Mouse (Mus musculus) limb, embryonic 14.5 days (tissue): ENCODE data around the gene Six2. TPM values are rescaled to one million over a fixed set of nuclear protein-coding genes. Genes with fewer than 3 reads are reported as not detected.

ENCODE experiments used
- ATAC-seq: fragments of 200-750 bp; cut with Nextera tagmentation; 2 replicates; pipeline ENCODE4 v1.8.0; 2017; ENCODE audit warnings: low read depth, moderate number of reproducible peaks, moderate TSS enrichment; ENCODE audit not compliant: low FRiP score
- DNase-seq: peaks from one replicate; pipeline ENCODE4 v3.0.0-alpha.2; 2015; ENCODE audit warnings: low spot score
- H3K27ac ChIP-seq: fragments of 300-500 bp; sonication (generic); replicated peaks from 2 replicates; pipeline ENCODE4 v1.5.1; 2014; ENCODE audit warnings: low read depth, mild to moderate bottlenecking, low read length, moderate library complexity, mixed read lengths
- H3K27me3 ChIP-seq: fragments of 300-500 bp; sonication (generic); 2 replicates; pipeline ENCODE4 v1.6.1; 2014; ENCODE audit warnings: low read length, mixed read lengths; ENCODE audit not compliant: control insufficient read depth, insufficient read depth
- H3K36me3 ChIP-seq: fragments of 300-500 bp; sonication (generic); 2 replicates; pipeline ENCODE4 v1.6.1; 2014; ENCODE audit warnings: mild to moderate bottlenecking, low read length, moderate library complexity, mixed read lengths; ENCODE audit not compliant: control insufficient read depth, insufficient read depth
- H3K4me1 ChIP-seq: fragments of 300-500 bp; sonication (generic); 2 replicates; pipeline ENCODE4 v1.6.1; 2014; ENCODE audit warnings: antibody characterized with exemption, low read length, mixed read lengths; ENCODE audit not compliant: control insufficient read depth, insufficient read depth
- H3K4me2 ChIP-seq: fragments of 300-500 bp; sonication (generic); replicated peaks from 2 replicates; pipeline ENCODE4 v1.6.1; 2014; ENCODE audit warnings: low read depth, mild to moderate bottlenecking, low read length, moderate library complexity; ENCODE audit not compliant: severe bottlenecking
- H3K4me3 ChIP-seq: fragments of 300-500 bp; sonication (generic); replicated peaks from 2 replicates; pipeline ENCODE4 v1.5.1; 2014; ENCODE audit warnings: low read length
- H3K9ac ChIP-seq: fragments of 300-500 bp; sonication (generic); 2 replicates; pipeline ENCODE4 v1.6.1; 2014; ENCODE audit warnings: mild to moderate bottlenecking, low read depth, low read length, moderate library complexity; ENCODE audit not compliant: severe bottlenecking
- H3K9me3 ChIP-seq: fragments of 300-500 bp; sonication (generic); 2 replicates; pipeline ENCODE4 v1.6.1; 2016; ENCODE audit warnings: low read length; ENCODE audit not compliant: control insufficient read depth
- POLR2A ChIP-seq: fragments of 200-500 bp; IDR thresholded peaks from 2 replicates; pipeline ENCODE4 v1.8.0; 2012; ENCODE audit warnings: inconsistent platforms, mild to moderate bottlenecking, moderate library complexity, borderline replicate concordance; ENCODE audit not compliant: insufficient read depth, insufficient read length; ENCODE audit errors: extremely low read depth
- WGBS: fragments of 180-500 bp; shearing (Covaris S2); extraction: QIAGEN DNeasy Blood & Tissue Kit; methylation state at CpG from one replicate; pipeline ENCODE4 v1.1.7; 2014; 5-methylcytosine and 5-hydroxymethylcytosine counted together
- polyA plus RNA-seq, 2 experiments: library from polyadenylated mRNA; depleted of rRNA in 1 of 2; stranded (reverse) in 1 of 2; unstranded in 1 of 2; fragments of >200 nt; fragmentation: Nextera tagmentation in 1 of 2; extraction: Ambion mirVana in 1 of 2; gene quantifications; 2 replicates each; pipeline versions ENCODE4 v1.2.1 to v1.2.3; 2012 to 2014

Six2 gene
- polyA plus RNA-seq, 2 experiments: 7.7 to 30.0 TPM

GRCm38 (mm10) chr17:85693101-85693500, 5.0 kb upstream of the Six2 start:
- no peak for TF ChIP-seq POLR2A
- 4% methylated on average over 8 of the region's 9 CpGs for WGBS
- peaks cover 53% of the 10 kb centered on the region for H3K27me3 ChIP-seq
- 0 out of 2 replicates have a peak overlapping the region, but pooled peaks have one; percentile 22 for H3K4me3 ChIP-seq
- H3K4me2 ChIP-seq: peak overlapping the region; percentile 40
- no peak for ATAC-seq
- DNase-seq: no peak
- peaks cover 14% of the 10 kb centered on the region; the same call in 1 of the 2 replicates for H3K4me1 ChIP-seq
- H3K27ac ChIP-seq: no peak overlapping the region; the same call in 1 of the 2 replicates
- 0 out of 2 replicates have a peak overlapping the region, but pooled peaks have one; percentile 41 for H3K9ac ChIP-seq
- no peaks in the 10 kb centered on the region for H3K36me3 ChIP-seq
- H3K9me3 ChIP-seq: no peaks in the 10 kb centered on the region

- Histone ChIP-seq H3K9me3 (no peaks in the 10 kb centered on the region), H3K9ac (peak overlapping the region; percentile 41), H3K27me3 (peaks cover 54% of the 10 kb centered on the region), H3K4me2 (peak overlapping the region; percentile 40), H3K4me1 (peaks cover 14% of the 10 kb centered on the region; the same call in 1 of the 2 replicates), H3K36me3 (no peaks in the 10 kb centered on the region), H3K27ac (no peak overlapping the region), H3K4me3 (peak overlapping the region; percentile 22)
- no peak for TF ChIP-seq POLR2A
- 3% methylated on average over 23 of the region's 23 CpGs for WGBS
- DNase-seq (no peak), ATAC-seq (no peak)
Measured at GRCm38 (mm10) chr17:85692594-85692993, 4.5 kb upstream of the Six2 start.

DNA sequence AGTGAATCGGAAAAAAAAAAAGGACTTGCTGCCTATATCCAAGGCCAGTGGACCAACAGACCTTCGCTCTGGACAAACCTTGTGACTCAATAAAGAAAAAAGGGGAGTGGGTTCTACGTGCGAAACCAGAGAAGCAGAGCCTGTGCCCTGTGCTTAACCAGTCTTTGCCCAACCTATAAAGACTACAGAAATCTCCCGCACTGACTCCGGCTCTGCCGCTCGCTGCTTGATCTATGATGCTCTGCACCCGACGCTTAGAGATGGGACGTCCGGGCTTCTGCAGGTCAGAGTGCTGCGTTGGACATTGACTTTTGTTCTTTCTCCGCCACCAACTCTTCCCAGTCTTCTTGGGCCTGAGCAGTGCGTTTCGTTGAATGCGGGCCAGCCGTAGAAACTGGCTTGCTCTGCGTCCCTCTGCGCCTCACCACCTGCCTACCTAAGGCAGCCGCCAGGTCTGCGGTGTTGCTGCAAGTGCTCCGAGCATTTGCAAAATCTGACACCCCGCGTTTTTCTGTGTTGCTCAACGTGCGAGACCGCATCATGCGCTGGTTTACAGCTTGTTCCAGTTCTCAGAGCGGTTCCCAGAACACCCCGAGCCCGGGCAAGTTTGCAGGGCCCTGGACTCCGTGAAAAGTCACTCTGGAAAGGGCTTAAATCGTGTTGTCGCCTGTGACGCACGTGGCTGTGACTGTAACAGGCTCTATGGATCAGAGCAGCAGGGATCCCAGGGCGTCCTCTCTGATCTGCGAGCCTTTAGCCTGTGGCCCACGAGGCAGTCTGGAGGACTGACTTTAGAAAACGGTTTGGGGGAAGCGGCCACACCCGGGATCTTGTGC, 3.8 kb upstream of the Six2 start:
- no peak overlapping the region for H3K27ac ChIP-seq
- H3K9ac ChIP-seq: peak overlapping the region; percentile 41
- 6% methylated on average over 43 of the region's 43 CpGs for WGBS

DNA sequence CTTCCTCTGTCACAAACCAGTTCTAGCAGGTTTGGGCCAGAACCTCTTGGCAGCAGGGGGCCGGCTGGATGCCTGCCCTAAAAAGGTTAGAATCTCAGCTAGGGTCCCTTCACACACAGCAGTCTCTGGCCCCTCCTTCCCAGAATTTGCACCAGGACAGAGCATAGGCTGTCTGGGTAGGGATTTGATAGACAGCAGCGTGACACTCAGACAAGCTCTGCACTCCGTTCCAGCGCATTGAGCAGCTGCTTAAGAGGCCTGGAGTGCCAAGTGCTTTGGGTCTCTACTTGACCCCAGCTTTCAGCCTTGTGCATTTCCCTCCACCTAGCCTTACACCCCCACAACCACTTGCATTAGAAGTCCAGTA, 2.9 kb upstream of the Six2 start:
- TF ChIP-seq POLR2A: no peak
- DNase-seq: no peak
- H3K27ac ChIP-seq: no peak overlapping the region
- 18% methylated on average over 4 of the region's 4 CpGs for WGBS
- no peak overlapping the region for H3K4me2 ChIP-seq
- H3K4me3 ChIP-seq: no peak overlapping the region
- peaks cover 71% of the 10 kb centered on the region for H3K27me3 ChIP-seq
- peaks cover 14% of the 10 kb centered on the region; the same call in 1 of the 2 replicates for H3K4me1 ChIP-seq
- no peak for ATAC-seq
- H3K36me3 ChIP-seq: no peaks in the 10 kb centered on the region
- no peaks in the 10 kb centered on the region for H3K9me3 ChIP-seq
- no peak overlapping the region for H3K9ac ChIP-seq

More for the DNA sequence above, 3.8 kb upstream of the Six2 start:
- Histone ChIP-seq H3K4me1 (peaks cover 14% of the 10 kb centered on the region; the same call in 1 of the 2 replicates), H3K36me3 (no peaks in the 10 kb centered on the region), H3K4me3 (peak overlapping the region; percentile 22), H3K4me2 (peak overlapping the region; percentile 40), H3K27me3 (peaks cover 61% of the 10 kb centered on the region), H3K9me3 (no peaks in the 10 kb centered on the region)
- no peak for TF ChIP-seq POLR2A
- DNase-seq (no peak), ATAC-seq (no peak)

DNA sequence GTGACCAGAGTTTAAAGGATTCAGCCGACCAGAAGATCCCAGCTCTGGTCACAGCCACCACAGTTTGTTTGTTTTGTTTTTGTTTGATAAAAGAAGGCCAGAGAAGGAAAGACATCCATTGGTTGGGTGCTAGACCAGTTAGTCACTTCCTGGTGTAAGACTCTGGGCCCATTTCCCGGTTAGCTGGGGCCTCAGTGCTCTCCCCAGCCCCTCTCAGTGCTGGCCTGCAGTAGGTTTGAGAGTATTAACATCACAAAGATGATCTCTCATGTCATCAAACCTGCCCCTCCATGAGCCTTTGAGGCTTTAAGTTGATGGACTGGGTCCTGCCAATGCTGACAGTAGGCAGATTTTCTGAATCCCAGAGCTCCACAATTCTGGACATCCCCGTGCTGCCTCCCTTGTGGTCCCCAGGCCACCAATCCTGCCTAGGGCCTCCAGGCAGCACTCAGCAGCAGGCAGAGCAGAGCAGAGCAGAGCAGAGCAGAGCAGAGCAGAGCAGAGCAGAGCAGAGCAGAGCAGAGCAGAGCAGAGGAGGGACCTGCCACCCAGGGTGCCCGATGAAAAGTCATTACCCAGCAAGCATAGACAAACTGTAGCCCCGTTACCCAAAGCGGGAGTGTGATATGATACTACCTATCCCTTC, 2.4 kb upstream of the Six2 start:
- Histone ChIP-seq H3K27me3 (peaks cover 76% of the 10 kb centered on the region), H3K4me2 (no peak overlapping the region; the same call in 1 of the 2 replicates), H3K9ac (no peak overlapping the region), H3K27ac (0 out of 2 replicates have a peak overlapping the region, but pooled peaks have one; percentile 3), H3K4me3 (peak overlapping the region; percentile 54; the same call in 1 of the 2 replicates), H3K9me3 (no peaks in the 10 kb centered on the region), H3K36me3 (no peaks in the 10 kb centered on the region), H3K4me1 (peaks cover 17% of the 10 kb centered on the region; the same call in 1 of the 2 replicates)
- ATAC-seq (no peak), DNase-seq (no peak)
- TF ChIP-seq POLR2A: no peak
- 13% methylated on average over 6 of the region's 6 CpGs for WGBS
